Mouse (Mus musculus) heart, embryonic 14.5 days (tissue): ENCODE measurements at regions not wholly inside any gene's neighbourhood (a gene's known extent, or its start where the extent isn't known, plus 50 kb on each side); places are given as distances from the start of the nearest gene placed in this dataset.

Experiments used
- ATAC-seq: fragments of 200-750 bp; cut with Nextera tagmentation; 2 replicates; pipeline ENCODE4 v1.8.0; 2017; ENCODE audit warnings: low read depth, moderate TSS enrichment; ENCODE audit not compliant: insufficient number of reproducible peaks, insufficient read depth, low FRiP score
- H3K27ac ChIP-seq, 2 experiments: fragments of 200-500 bp in 1 of 2; fragments of 300-500 bp in 1 of 2; sonication (generic) in 1 of 2; replicated peaks in 1 of 2; 2 replicates each; pipeline ENCODE4 v1.5.1; 2012 to 2014; ENCODE audit warnings: low read depth in 2 of 2, low read length in 2 of 2, control low read depth in 1 of 2, mild to moderate bottlenecking in 1 of 2, mixed read lengths in 1 of 2; ENCODE audit not compliant: control insufficient read depth in 1 of 2, insufficient read depth in 1 of 2
- H3K27me3 ChIP-seq: fragments of 300-500 bp; sonication (generic); 2 replicates; pipeline ENCODE4 v1.6.1; 2014; ENCODE audit warnings: mild to moderate bottlenecking, low read length, control low read depth; ENCODE audit not compliant: control insufficient read depth, insufficient read depth
- H3K36me3 ChIP-seq: fragments of 300-500 bp; sonication (generic); 2 replicates; pipeline ENCODE4 v1.6.1; 2014; ENCODE audit warnings: mild to moderate bottlenecking, control low read depth, low read length, mixed read lengths; ENCODE audit not compliant: control insufficient read depth, insufficient read depth
- H3K4me1 ChIP-seq, 2 experiments: fragments of 200-500 bp in 1 of 2; fragments of 300-500 bp in 1 of 2; sonication (generic) in 1 of 2; 2 replicates each; pipeline ENCODE4 v1.6.1; 2012 to 2014; ENCODE audit warnings: low read length in 2 of 2, control low read depth in 1 of 2, mixed read lengths in 1 of 2; ENCODE audit not compliant: control insufficient read depth in 2 of 2, insufficient read depth in 2 of 2
- H3K4me2 ChIP-seq: fragments of 300-500 bp; sonication (generic); 2 replicates; pipeline ENCODE4 v1.6.1; 2014; ENCODE audit warnings: mild to moderate bottlenecking, low read length
- H3K4me3 ChIP-seq, 2 experiments: fragments of 200-500 bp in 1 of 2; fragments of 300-500 bp in 1 of 2; sonication (generic) in 1 of 2; 2 replicates each; pipeline ENCODE4 v1.5.1; 2012 to 2014; ENCODE audit warnings: low read length in 2 of 2, mild to moderate bottlenecking in 2 of 2, control low read depth in 1 of 2, low read depth in 1 of 2, moderate library complexity in 1 of 2; ENCODE audit not compliant: control insufficient read depth in 1 of 2, insufficient read depth in 1 of 2
- H3K9ac ChIP-seq: fragments of 300-500 bp; sonication (generic); 2 replicates; pipeline ENCODE4 v1.6.1; 2014; ENCODE audit warnings: mild to moderate bottlenecking, low read length
- H3K9me3 ChIP-seq: fragments of 300-500 bp; sonication (generic); 2 replicates; pipeline ENCODE4 v1.6.1; 2016; ENCODE audit warnings: low read length, control low read depth; ENCODE audit not compliant: control insufficient read depth
- WGBS: fragments of 180-500 bp; shearing (Covaris S2); extraction: QIAGEN DNeasy Blood & Tissue Kit; methylation state at CpG from one replicate; pipeline ENCODE4 v1.1.7; 2014; 5-methylcytosine and 5-hydroxymethylcytosine counted together

- Histone ChIP-seq H3K27me3 (no peaks in the 10 kb centered on the region), H3K9me3 (no peaks in the 10 kb centered on the region), H3K4me2 (no peak overlapping the region), H3K27ac (peak overlapping the region; percentile 69 to 73), H3K4me3 (no peak overlapping the region), H3K4me1 (peaks cover 23 to 30% of the 10 kb centered on the region in 2 experiments), H3K36me3 (no peaks in the 10 kb centered on the region), H3K9ac (no peak overlapping the region)
- peak; percentile 76 for ATAC-seq
- WGBS = 11% methylated on average over 10 of the region's 10 CpGs
Measured at GRCm38 (mm10) chr2:27835758-27836460, 50.3 kb upstream of the Col5a1 start.
